Mouse (Mus musculus) hindbrain, postnatal 0 days (tissue): ENCODE results near the gene Ak1. TPM values are rescaled to one million over a fixed set of nuclear protein-coding genes. Genes with fewer than 3 reads are reported as not detected.

Source experiments
- ATAC-seq: fragments of 200-750 bp; cut with Nextera tagmentation; 2 replicates; pipeline ENCODE4 v1.8.0; 2017; ENCODE audit warnings: mild to moderate bottlenecking, moderate TSS enrichment, moderate library complexity
- DNase-seq: peaks from one replicate; pipeline ENCODE4 v3.0.0-alpha.2; 2015; ENCODE audit warnings: low spot score
- H3K27ac ChIP-seq: fragments of 300-500 bp; sonication (generic); 2 replicates; pipeline ENCODE4 v1.5.1; 2014; ENCODE audit warnings: mild to moderate bottlenecking
- H3K27me3 ChIP-seq: fragments of 300-500 bp; sonication (generic); 2 replicates; pipeline ENCODE4 v1.6.1; 2014; ENCODE audit warnings: low read length, mixed read lengths; ENCODE audit not compliant: insufficient read depth
- H3K36me3 ChIP-seq: fragments of 300-500 bp; sonication (generic); 2 replicates; pipeline ENCODE4 v1.6.1; 2014; ENCODE audit warnings: low read length, mixed read lengths; ENCODE audit not compliant: insufficient read depth
- H3K4me1 ChIP-seq: fragments of 300-500 bp; sonication (generic); 2 replicates; pipeline ENCODE4 v1.6.1; 2014; ENCODE audit warnings: antibody characterized with exemption, low read length, mixed read lengths; ENCODE audit not compliant: insufficient read depth
- H3K4me2 ChIP-seq: fragments of 300-500 bp; sonication (generic); 2 replicates; pipeline ENCODE4 v1.6.1; 2014; ENCODE audit warnings: low read depth, mild to moderate bottlenecking, low read length, moderate library complexity, mixed read lengths
- H3K4me3 ChIP-seq: fragments of 300-500 bp; sonication (generic); 2 replicates; pipeline ENCODE4 v1.5.1; 2014; ENCODE audit warnings: low read length
- H3K9ac ChIP-seq: fragments of 300-500 bp; sonication (generic); replicated peaks from 2 replicates; pipeline ENCODE4 v1.6.1; 2014; ENCODE audit warnings: mild to moderate bottlenecking, low read length, moderate library complexity, mixed read lengths
- H3K9me3 ChIP-seq: fragments of 300-500 bp; sonication (generic); 2 replicates; pipeline ENCODE4 v1.6.1; 2016; ENCODE audit warnings: low read length, mixed read lengths
- CTCF ChIP-seq: IDR thresholded peaks from 2 replicates; pipeline ENCODE4 v1.5.1; 2016; ENCODE audit warnings: antibody characterized with exemption, control low read depth, low read depth
- WGBS: fragments of 180-500 bp; shearing (Covaris S2); extraction: QIAGEN DNeasy Blood & Tissue Kit; methylation state at CpG from one replicate; pipeline ENCODE4 v1.1.7; 2014; 5-methylcytosine and 5-hydroxymethylcytosine counted together
- polyA plus RNA-seq: library from polyadenylated mRNA; unstranded; fragments of >200 nt; fragmentation: Nextera tagmentation; extraction: Ambion mirVana; gene quantifications from 2 replicates; pipeline ENCODE4 v1.2.1, GENCODE M21; 2015
- total RNA-seq: library from RNA; depleted of rRNA; stranded (reverse); fragments of >200 nt; gene quantifications from 2 replicates; pipeline ENCODE4 v1.2.3, GENCODE M21; 2014

The Ak1 gene
- total and polyA plus RNA-seq, 2 experiments from 2014 or later: 92.2 to 106 TPM

DNA sequence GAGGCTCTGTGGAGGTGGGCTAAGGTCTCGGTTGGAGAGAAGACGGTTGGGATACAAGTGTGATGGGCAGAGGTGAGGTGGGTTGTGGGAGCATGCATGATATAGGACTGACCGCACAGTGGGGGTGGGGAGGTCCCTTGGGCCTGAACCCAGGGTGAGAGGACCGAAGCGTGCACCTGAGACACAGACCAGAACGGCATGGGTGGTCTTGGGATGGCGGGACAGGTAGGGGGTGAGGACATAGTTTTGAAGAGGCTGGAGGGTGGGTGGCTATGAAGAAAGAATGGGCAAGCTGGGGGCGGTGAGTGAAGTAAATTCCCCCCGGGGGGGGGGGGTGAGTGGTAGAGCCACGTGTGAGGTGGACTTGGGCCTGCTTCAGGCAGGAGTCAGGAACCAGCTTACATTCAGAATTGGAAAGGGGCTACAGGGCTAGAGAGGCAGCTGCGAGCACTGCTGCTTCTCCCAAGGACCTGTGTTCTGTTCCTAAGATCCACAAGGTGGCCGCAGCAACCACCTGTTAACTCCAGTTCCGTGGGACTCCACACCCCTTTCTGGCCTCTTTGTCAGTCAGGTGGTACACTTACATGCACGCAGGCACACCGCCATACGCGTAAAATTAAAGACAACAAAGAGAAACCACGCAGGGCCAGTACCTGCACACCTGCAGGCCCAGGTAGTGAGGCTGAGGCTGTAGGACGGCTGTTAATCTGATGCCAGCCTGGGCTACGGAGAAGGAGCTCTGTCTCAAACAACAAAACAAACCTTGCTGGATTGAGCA is 5.9 kb downstream of the Ak1 start:
- DNase-seq: no peak
- Histone ChIP-seq H3K27me3 (no peaks in the 10 kb centered on the region), H3K9ac (no peak overlapping the region), H3K4me1 (peaks cover 29% of the 10 kb centered on the region), H3K9me3 (no peaks in the 10 kb centered on the region), H3K27ac (0 out of 2 replicates have a peak overlapping the region, but pooled peaks have one; percentile 73), H3K4me2 (no peak overlapping the region), H3K36me3 (no peaks in the 10 kb centered on the region), H3K4me3 (no peak overlapping the region)
- 72% methylated on average over 20 of the region's 20 CpGs for WGBS
- ATAC-seq: no peak
- no peak for TF ChIP-seq CTCF

DNA sequence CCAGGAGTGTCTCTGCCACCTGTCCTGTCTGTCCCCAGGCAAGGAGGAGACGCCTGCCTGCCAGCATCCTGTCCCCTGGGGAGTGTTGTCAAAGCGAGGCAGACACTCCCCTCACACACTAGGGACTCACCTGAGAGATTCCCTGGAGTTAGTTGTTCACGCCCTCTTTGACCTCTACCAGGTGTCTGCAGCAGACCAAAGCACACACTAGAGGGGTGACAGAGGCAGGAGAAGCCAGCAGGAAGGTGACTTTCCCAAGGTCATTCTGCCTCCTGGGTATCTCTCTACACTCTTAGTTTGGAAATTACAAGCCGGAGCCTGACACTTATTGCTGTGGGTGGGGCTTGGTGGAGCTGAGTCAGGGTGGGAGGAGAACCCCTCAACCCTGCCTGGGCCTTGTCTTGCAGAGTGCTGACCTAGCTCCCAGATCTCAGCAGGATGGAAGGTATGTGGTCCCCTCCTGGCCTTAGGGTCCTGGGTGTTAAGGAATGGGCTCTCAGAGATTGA is 6.5 kb downstream of the Ak1 start:
- Histone ChIP-seq H3K9me3 (no peaks in the 10 kb centered on the region), H3K36me3 (no peaks in the 10 kb centered on the region), H3K9ac (peak overlapping the region; percentile 18; the same call in 1 of the 2 replicates), H3K4me2 (no peak overlapping the region), H3K27me3 (no peaks in the 10 kb centered on the region), H3K4me1 (peaks cover 29% of the 10 kb centered on the region), H3K27ac (peak overlapping the region; percentile 73; the same call in 1 of the 2 replicates), H3K4me3 (no peak overlapping the region)
- TF ChIP-seq CTCF: no peak
- 65% methylated on average over 4 of the region's 4 CpGs for WGBS
- DNase-seq (no peak), ATAC-seq (no peak)

DNA sequence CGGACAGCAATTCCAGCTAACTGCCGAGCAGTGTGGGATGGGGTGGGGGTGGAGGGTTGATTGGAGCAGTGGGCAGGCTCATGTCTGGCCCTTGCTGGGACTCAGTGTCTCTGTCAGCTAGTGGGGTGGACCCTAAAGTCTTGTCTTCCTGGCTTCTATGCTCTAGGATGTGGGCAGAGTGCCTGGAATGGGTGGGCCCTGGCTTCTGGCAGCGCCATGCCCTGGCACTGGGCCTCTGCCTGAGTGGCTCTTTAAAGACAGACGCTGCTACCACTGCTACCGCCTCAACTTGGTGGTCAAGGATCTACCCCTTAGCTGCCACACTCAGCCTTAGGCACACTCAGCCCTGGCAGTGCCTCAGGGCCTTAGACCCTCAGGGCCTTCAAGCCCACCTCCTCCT is 7.2 kb downstream of the Ak1 start:
- WGBS: 14% methylated on average over 5 of the region's 5 CpGs
- H3K4me2 ChIP-seq: peak overlapping the region; percentile 27
- DNase-seq (peak; percentile 83), ATAC-seq (peak; percentile 60)
- no peaks in the 10 kb centered on the region for H3K9me3 ChIP-seq
- no peaks in the 10 kb centered on the region for H3K36me3 ChIP-seq
- H3K27ac ChIP-seq: peak overlapping the region; percentile 73
- no peaks in the 10 kb centered on the region for H3K27me3 ChIP-seq
- peak overlapping the region; percentile 18; the same call in 1 of the 2 replicates for H3K9ac ChIP-seq
- peaks cover 29% of the 10 kb centered on the region for H3K4me1 ChIP-seq
- H3K4me3 ChIP-seq: no peak overlapping the region
- no peak for TF ChIP-seq CTCF

GRCm38 (mm10) chr2:32629276-32629976 is 7.9 kb downstream of the Ak1 start:
- ATAC-seq (peak; percentile 64), DNase-seq (peak; percentile 86)
- H3K4me1 ChIP-seq: peaks cover 29% of the 10 kb centered on the region
- no peaks in the 10 kb centered on the region for H3K27me3 ChIP-seq
- 29% methylated on average over 9 of the region's 9 CpGs for WGBS
- no peaks in the 10 kb centered on the region for H3K36me3 ChIP-seq
- H3K9me3 ChIP-seq: no peaks in the 10 kb centered on the region
- H3K27ac ChIP-seq: peak overlapping the region; percentile 73
- H3K4me2 ChIP-seq: peak overlapping the region; percentile 27
- H3K9ac ChIP-seq: peak overlapping the region; percentile 18; the same call in 1 of the 2 replicates
- 0 out of 2 replicates have a peak, but pooled peaks have one; percentile 13 for TF ChIP-seq CTCF
- no peak overlapping the region for H3K4me3 ChIP-seq

- H3K36me3 ChIP-seq: no peaks in the 10 kb centered on the region
- H3K4me1 ChIP-seq: peaks cover 29% of the 10 kb centered on the region
- H3K27ac ChIP-seq: peak overlapping the region; percentile 73; the same call in 1 of the 2 replicates
- no peak for TF ChIP-seq CTCF
- H3K4me2 ChIP-seq: peak overlapping the region; percentile 27
- H3K27me3 ChIP-seq: no peaks in the 10 kb centered on the region
- no peak for ATAC-seq
- DNase-seq: no peak
- H3K9me3 ChIP-seq: no peaks in the 10 kb centered on the region
- no peak overlapping the region for H3K4me3 ChIP-seq
- 69% methylated on average over 7 of the region's 9 CpGs for WGBS
- H3K9ac ChIP-seq: no peak overlapping the region
Observed at GRCm38 (mm10) chr2:32630036-32630435, 8.5 kb downstream of the Ak1 start.

DNA sequence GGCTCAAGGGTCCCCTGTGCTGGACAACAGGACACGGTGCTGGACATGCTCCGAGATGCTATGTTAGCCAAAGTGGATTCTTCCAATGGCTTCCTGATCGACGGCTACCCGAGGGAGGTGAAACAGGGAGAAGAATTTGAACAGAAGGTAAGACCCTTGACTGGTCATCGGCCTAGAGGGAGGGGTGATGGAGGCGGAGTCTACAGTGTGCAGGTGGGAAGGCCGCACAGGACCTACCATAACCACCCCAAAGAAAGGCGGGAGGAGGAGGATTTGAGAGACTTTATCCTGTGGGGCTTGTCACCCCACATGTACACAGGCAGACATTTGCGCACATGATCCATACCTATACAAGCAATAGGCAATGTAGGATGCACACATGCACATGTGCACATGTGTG is 9.5 kb downstream of the Ak1 start:
- Histone ChIP-seq H3K36me3 (no peaks in the 10 kb centered on the region), H3K4me2 (peak overlapping the region; percentile 16; the same call in 1 of the 2 replicates), H3K27ac (no peak overlapping the region), H3K4me3 (no peak overlapping the region), H3K27me3 (no peaks in the 10 kb centered on the region), H3K4me1 (peaks cover 19% of the 10 kb centered on the region), H3K9me3 (no peaks in the 10 kb centered on the region), H3K9ac (no peak overlapping the region)
- WGBS: 83% methylated on average over 10 of the region's 10 CpGs
- no peak for DNase-seq
- TF ChIP-seq CTCF: no peak
- ATAC-seq: no peak
